Mouse (Mus musculus): Measurements from ENCODE around the gene Cyp11a1. TPM values are rescaled to one million over a fixed set of nuclear protein-coding genes. Genes with fewer than 3 reads are reported as not detected.

The Cyp11a1 gene
- polyA plus RNA-seq, 1 experiment from 2014 or later: 7.6 TPM

GRCm38 (mm10) chr9:57971413-57971812, 34.8 kb upstream of the Cyp11a1 start:
- Histone ChIP-seq H3K9me3 (replicated peaks; ENCODE audit: control insufficient read depth, low read length) (no peaks in the 10 kb centered on the region), H3K36me3 (ENCODE audit: control insufficient read depth, insufficient read depth, low read length) (no peaks in the 10 kb centered on the region), H3K27me3 (ENCODE audit: control insufficient read depth, insufficient read depth, low read length) (no peaks in the 10 kb centered on the region), H3K27ac (ENCODE audit: low read length) (no peak overlapping the region), H3K4me1 (ENCODE audit: control insufficient read depth, insufficient read depth, low read length) (peaks cover 6% of the 10 kb centered on the region; the same call in 1 of the 2 replicates), H3K4me2 (ENCODE audit: low read depth, low read length) (no peak overlapping the region), H3K9ac (ENCODE audit: low read length) (no peak overlapping the region), H3K4me3 (replicated peaks; ENCODE audit: low read length) (no peak overlapping the region)
- no peak for ATAC-seq (ENCODE audit: insufficient read depth, low FRiP score)
- WGBS: 75% methylated on average over 5 of the region's 5 CpGs

- no peak overlapping the region for H3K4me2 ChIP-seq (ENCODE audit: low read depth, low read length)
- no peak for ATAC-seq (ENCODE audit: insufficient read depth, low FRiP score)
- no peak overlapping the region for H3K4me3 ChIP-seq (replicated peaks; ENCODE audit: low read length)
- H3K27me3 ChIP-seq (ENCODE audit: control insufficient read depth, insufficient read depth, low read length): no peaks in the 10 kb centered on the region
- no peak overlapping the region for H3K27ac ChIP-seq (ENCODE audit: low read length)
- H3K4me1 ChIP-seq (ENCODE audit: control insufficient read depth, insufficient read depth, low read length): peaks cover 6% of the 10 kb centered on the region; the same call in 1 of the 2 replicates
- no peaks in the 10 kb centered on the region for H3K36me3 ChIP-seq (ENCODE audit: control insufficient read depth, insufficient read depth, low read length)
- 64% methylated on average over 9 of the region's 9 CpGs for WGBS
- H3K9me3 ChIP-seq (replicated peaks; ENCODE audit: control insufficient read depth, low read length): no peaks in the 10 kb centered on the region
- no peak overlapping the region for H3K9ac ChIP-seq (ENCODE audit: low read length)
Measured at GRCm38 (mm10) chr9:57972141-57972591, 34.0 kb upstream of the Cyp11a1 start.

- H3K4me1 ChIP-seq (ENCODE audit: control insufficient read depth, insufficient read depth, low read length): peaks cover 6% of the 10 kb centered on the region; the same call in 1 of the 2 replicates
- H3K9ac ChIP-seq (ENCODE audit: low read length): no peak overlapping the region
- ATAC-seq (ENCODE audit: insufficient read depth, low FRiP score): no peak
- 43% methylated on average over 9 of the region's 9 CpGs for WGBS
- H3K27me3 ChIP-seq (ENCODE audit: control insufficient read depth, insufficient read depth, low read length): no peaks in the 10 kb centered on the region
- H3K4me2 ChIP-seq (ENCODE audit: low read depth, low read length): no peak overlapping the region
- no peak overlapping the region for H3K4me3 ChIP-seq (replicated peaks; ENCODE audit: low read length)
- no peaks in the 10 kb centered on the region for H3K9me3 ChIP-seq (replicated peaks; ENCODE audit: control insufficient read depth, low read length)
- peak overlapping the region; percentile 55 for H3K27ac ChIP-seq (ENCODE audit: low read length)
- H3K36me3 ChIP-seq (ENCODE audit: control insufficient read depth, insufficient read depth, low read length): no peaks in the 10 kb centered on the region
Measured at GRCm38 (mm10) chr9:57972776-57973439, 33.3 kb upstream of the Cyp11a1 start.

GRCm38 (mm10) chr9:57973440-57974066, 32.7 kb upstream of the Cyp11a1 start:
- Histone ChIP-seq H3K4me3 (replicated peaks; ENCODE audit: low read length) (no peak overlapping the region), H3K9ac (ENCODE audit: low read length) (no peak overlapping the region), H3K4me1 (ENCODE audit: control insufficient read depth, insufficient read depth, low read length) (peaks cover 6% of the 10 kb centered on the region; the same call in 1 of the 2 replicates), H3K36me3 (ENCODE audit: control insufficient read depth, insufficient read depth, low read length) (no peaks in the 10 kb centered on the region), H3K4me2 (ENCODE audit: low read depth, low read length) (no peak overlapping the region), H3K27ac (ENCODE audit: low read length) (peak overlapping the region; percentile 55), H3K9me3 (replicated peaks; ENCODE audit: control insufficient read depth, low read length) (no peaks in the 10 kb centered on the region), H3K27me3 (ENCODE audit: control insufficient read depth, insufficient read depth, low read length) (no peaks in the 10 kb centered on the region)
- peak; percentile 75; the same call in 1 of the 2 replicates for ATAC-seq (ENCODE audit: insufficient read depth, low FRiP score)
- 64% methylated on average over 6 of the region's 6 CpGs for WGBS

- 72% methylated on average over 5 of the region's 5 CpGs for WGBS
- H3K4me3 ChIP-seq (replicated peaks; ENCODE audit: low read length): no peak overlapping the region
- H3K4me2 ChIP-seq (ENCODE audit: low read depth, low read length): no peak overlapping the region
- peaks cover 6% of the 10 kb centered on the region; the same call in 1 of the 2 replicates for H3K4me1 ChIP-seq (ENCODE audit: control insufficient read depth, insufficient read depth, low read length)
- H3K36me3 ChIP-seq (ENCODE audit: control insufficient read depth, insufficient read depth, low read length): no peaks in the 10 kb centered on the region
- ATAC-seq (ENCODE audit: insufficient read depth, low FRiP score): no peak
- H3K27ac ChIP-seq (ENCODE audit: low read length): no peak overlapping the region
- no peaks in the 10 kb centered on the region for H3K9me3 ChIP-seq (replicated peaks; ENCODE audit: control insufficient read depth, low read length)
- H3K9ac ChIP-seq (ENCODE audit: low read length): no peak overlapping the region
- no peaks in the 10 kb centered on the region for H3K27me3 ChIP-seq (ENCODE audit: control insufficient read depth, insufficient read depth, low read length)
Measured at GRCm38 (mm10) chr9:57974221-57974620, 32.0 kb upstream of the Cyp11a1 start.

GRCm38 (mm10) chr9:57975200-57975821, 30.9 kb upstream of the Cyp11a1 start:
- 0 out of 2 replicates have a peak overlapping the region, but pooled peaks have one; percentile 26 for H3K27ac ChIP-seq (ENCODE audit: low read length)
- WGBS: 69% methylated on average over 5 of the region's 5 CpGs
- no peaks in the 10 kb centered on the region for H3K9me3 ChIP-seq (replicated peaks; ENCODE audit: control insufficient read depth, low read length)
- peaks cover 6% of the 10 kb centered on the region; the same call in 1 of the 2 replicates for H3K4me1 ChIP-seq (ENCODE audit: control insufficient read depth, insufficient read depth, low read length)
- no peak overlapping the region for H3K4me2 ChIP-seq (ENCODE audit: low read depth, low read length)
- no peaks in the 10 kb centered on the region for H3K36me3 ChIP-seq (ENCODE audit: control insufficient read depth, insufficient read depth, low read length)
- no peak overlapping the region for H3K9ac ChIP-seq (ENCODE audit: low read length)
- H3K27me3 ChIP-seq (ENCODE audit: control insufficient read depth, insufficient read depth, low read length): no peaks in the 10 kb centered on the region
- peak; percentile 39 for ATAC-seq (ENCODE audit: insufficient read depth, low FRiP score)
- no peak overlapping the region for H3K4me3 ChIP-seq (replicated peaks; ENCODE audit: low read length)

- H3K27ac ChIP-seq (ENCODE audit: low read length): no peak overlapping the region
- 70% methylated on average over 6 of the region's 6 CpGs for WGBS
- H3K4me2 ChIP-seq (ENCODE audit: low read depth, low read length): no peak overlapping the region
- no peaks in the 10 kb centered on the region for H3K36me3 ChIP-seq (ENCODE audit: control insufficient read depth, insufficient read depth, low read length)
- no peaks in the 10 kb centered on the region for H3K9me3 ChIP-seq (replicated peaks; ENCODE audit: control insufficient read depth, low read length)
- H3K27me3 ChIP-seq (ENCODE audit: control insufficient read depth, insufficient read depth, low read length): no peaks in the 10 kb centered on the region
- no peak for ATAC-seq (ENCODE audit: insufficient read depth, low FRiP score)
- no peak overlapping the region for H3K9ac ChIP-seq (ENCODE audit: low read length)
- no peak overlapping the region for H3K4me3 ChIP-seq (replicated peaks; ENCODE audit: low read length)
- H3K4me1 ChIP-seq (ENCODE audit: control insufficient read depth, insufficient read depth, low read length): peaks cover 6% of the 10 kb centered on the region; the same call in 1 of the 2 replicates
Measured at GRCm38 (mm10) chr9:57978025-57978424, 28.2 kb upstream of the Cyp11a1 start.

- H3K36me3 ChIP-seq (ENCODE audit: control insufficient read depth, insufficient read depth, low read length): no peaks in the 10 kb centered on the region
- no peak overlapping the region for H3K27ac ChIP-seq (ENCODE audit: low read length)
- 51% methylated on average over 3 of the region's 3 CpGs for WGBS
- no peaks in the 10 kb centered on the region for H3K9me3 ChIP-seq (replicated peaks; ENCODE audit: control insufficient read depth, low read length)
- no peaks in the 10 kb centered on the region for H3K4me1 ChIP-seq (ENCODE audit: control insufficient read depth, insufficient read depth, low read length)
- no peaks in the 10 kb centered on the region for H3K27me3 ChIP-seq (ENCODE audit: control insufficient read depth, insufficient read depth, low read length)
- H3K4me3 ChIP-seq (replicated peaks; ENCODE audit: low read length): no peak overlapping the region
- peak; percentile 33; the same call in 1 of the 2 replicates for ATAC-seq (ENCODE audit: insufficient read depth, low FRiP score)
- no peak overlapping the region for H3K4me2 ChIP-seq (ENCODE audit: low read depth, low read length)
- no peak overlapping the region for H3K9ac ChIP-seq (ENCODE audit: low read length)
Measured at GRCm38 (mm10) chr9:57978858-57979257, 27.4 kb upstream of the Cyp11a1 start.

GRCm38 (mm10) chr9:57980570-57980969, 25.6 kb upstream of the Cyp11a1 start:
- 80% methylated on average over 10 of the region's 10 CpGs for WGBS
- ATAC-seq (ENCODE audit: insufficient read depth, low FRiP score): no peak
- H3K4me1 ChIP-seq (ENCODE audit: control insufficient read depth, insufficient read depth, low read length): no peaks in the 10 kb centered on the region
- H3K27me3 ChIP-seq (ENCODE audit: control insufficient read depth, insufficient read depth, low read length): no peaks in the 10 kb centered on the region
- H3K36me3 ChIP-seq (ENCODE audit: control insufficient read depth, insufficient read depth, low read length): no peaks in the 10 kb centered on the region
- no peak overlapping the region for H3K27ac ChIP-seq (ENCODE audit: low read length)
- no peak overlapping the region for H3K9ac ChIP-seq (ENCODE audit: low read length)
- H3K4me3 ChIP-seq (replicated peaks; ENCODE audit: low read length): no peak overlapping the region
- no peaks in the 10 kb centered on the region for H3K9me3 ChIP-seq (replicated peaks; ENCODE audit: control insufficient read depth, low read length)
- no peak overlapping the region for H3K4me2 ChIP-seq (ENCODE audit: low read depth, low read length)
